Mouse (Mus musculus): ENCODE measurements around the gene Klk1. TPM values are rescaled to one million over a fixed set of nuclear protein-coding genes. Genes with fewer than 3 reads are reported as not detected.

Gene Klk1
- polyA plus RNA-seq, 1 experiment from 2014 or later, result 1.1 TPM

Other genes starting within 250 kb of the Klk1 start
- gene Klk1b9, start 249.3 kb upstream of the Klk1 start, polyA plus RNA-seq (2015; fragmentation: Nextera tagmentation; extraction: Ambion mirVana), result not detected in 2 replicates
- not detected in 2 replicates for gene Klk1b11, start 229.5 kb upstream of the Klk1 start, polyA plus RNA-seq (2015; fragmentation: Nextera tagmentation; extraction: Ambion mirVana)
- 0.26 TPM in 1 of 2 replicates, not detected in the other for gene Klk1b26, start 213.2 kb upstream of the Klk1 start, polyA plus RNA-seq (2015; fragmentation: Nextera tagmentation; extraction: Ambion mirVana)
- gene Klk1b27, start 173.1 kb upstream of the Klk1 start, polyA plus RNA-seq (2015; fragmentation: Nextera tagmentation; extraction: Ambion mirVana), result not detected in 2 replicates
- not detected in 2 replicates for gene Klk1b21, start 123.0 kb upstream of the Klk1 start, polyA plus RNA-seq (2015; fragmentation: Nextera tagmentation; extraction: Ambion mirVana)
- not detected in 2 replicates for gene Klk1b22, start 112.7 kb upstream of the Klk1 start, polyA plus RNA-seq (2015; fragmentation: Nextera tagmentation; extraction: Ambion mirVana)
- gene Klk1b16, start 88.6 kb upstream of the Klk1 start, polyA plus RNA-seq (2015; fragmentation: Nextera tagmentation; extraction: Ambion mirVana), result 0.06 TPM in 1 of 2 replicates, not detected in the other
- gene Klk1b24, start 37.1 kb upstream of the Klk1 start, polyA plus RNA-seq (2015; fragmentation: Nextera tagmentation; extraction: Ambion mirVana), result not detected in 2 replicates
- gene Klk1b3, start 27.2 kb upstream of the Klk1 start, polyA plus RNA-seq (2015; fragmentation: Nextera tagmentation; extraction: Ambion mirVana), result not detected in 2 replicates
- 0.11 TPM in 1 of 2 replicates, not detected in the other for gene Klk1b4, start 17.9 kb upstream of the Klk1 start, polyA plus RNA-seq (2015; fragmentation: Nextera tagmentation; extraction: Ambion mirVana)
- not detected in 2 replicates for gene Klk1b5, start 9.4 kb upstream of the Klk1 start, polyA plus RNA-seq (2015; fragmentation: Nextera tagmentation; extraction: Ambion mirVana)
- not detected in 2 replicates for gene Gm36864, start 10.8 kb downstream of the Klk1 start, polyA plus RNA-seq (2015; fragmentation: Nextera tagmentation; extraction: Ambion mirVana)
- 1.1 and 1.2 TPM in 2 replicates for gene 1700028J19Rik, start 21.3 kb downstream of the Klk1 start, polyA plus RNA-seq (2015; fragmentation: Nextera tagmentation; extraction: Ambion mirVana)
- 23.4 and 24.6 TPM in 2 replicates for gene 2410002F23Rik, start 21.4 kb downstream of the Klk1 start, polyA plus RNA-seq (2015; fragmentation: Nextera tagmentation; extraction: Ambion mirVana)
- gene Acp4, start 32.0 kb downstream of the Klk1 start, polyA plus RNA-seq (2015; fragmentation: Nextera tagmentation; extraction: Ambion mirVana), result not detected in 2 replicates
- not detected in 2 replicates for gene Gm15517, start 36.1 kb downstream of the Klk1 start, polyA plus RNA-seq (2015; fragmentation: Nextera tagmentation; extraction: Ambion mirVana)
- 0.44 and 0.46 TPM in 2 replicates for gene Clec11a, start 81.5 kb downstream of the Klk1 start, polyA plus RNA-seq (2015; fragmentation: Nextera tagmentation; extraction: Ambion mirVana)
- gene Shank1, start 84.9 kb downstream of the Klk1 start, polyA plus RNA-seq (2015; fragmentation: Nextera tagmentation; extraction: Ambion mirVana), result 0.01 and 0.02 TPM in 2 replicates
- 0.04 TPM in 1 of 2 replicates, not detected in the other for gene Syt3, start 158.7 kb downstream of the Klk1 start, polyA plus RNA-seq (2015; fragmentation: Nextera tagmentation; extraction: Ambion mirVana)
- 0.20 TPM in 1 of 2 replicates, not detected in the other for gene 1700008O03Rik, start 160.5 kb downstream of the Klk1 start, polyA plus RNA-seq (2015; fragmentation: Nextera tagmentation; extraction: Ambion mirVana)
- gene Lrrc4b, start 203.7 kb downstream of the Klk1 start, polyA plus RNA-seq (2015; fragmentation: Nextera tagmentation; extraction: Ambion mirVana), result not detected in 2 replicates
- 19.4 and 23.5 TPM in 2 replicates for gene Aspdh, start 240.0 kb downstream of the Klk1 start, polyA plus RNA-seq (2015; fragmentation: Nextera tagmentation; extraction: Ambion mirVana)
- 159 and 174 TPM in 2 replicates for gene Josd2, start 242.6 kb downstream of the Klk1 start, polyA plus RNA-seq (2015; fragmentation: Nextera tagmentation; extraction: Ambion mirVana)

Data from liver, embryonic 16.5 days (tissue).